Mouse (Mus musculus) hindbrain, embryonic 11.5 days (tissue): ENCODE results near the gene Itpkb. TPM values are rescaled to one million over a fixed set of nuclear protein-coding genes. Genes with fewer than 3 reads are reported as not detected.

ENCODE experiments used
- ATAC-seq: fragments of 200-750 bp; cut with Nextera tagmentation; 2 replicates; pipeline ENCODE4 v1.8.0; 2017; ENCODE audit warnings: mild to moderate bottlenecking, moderate TSS enrichment, moderate library complexity; ENCODE audit not compliant: low FRiP score
- DNase-seq: peaks from one replicate; pipeline ENCODE4 v3.0.0-alpha.2; 2015; ENCODE audit warnings: low spot score
- H3K27ac ChIP-seq: fragments of 300-500 bp; sonication (generic); 2 replicates; pipeline ENCODE4 v1.5.1; 2014; ENCODE audit warnings: mild to moderate bottlenecking, low read depth, low read length
- H3K27me3 ChIP-seq: fragments of 300-500 bp; sonication (generic); 2 replicates; pipeline ENCODE4 v1.6.1; 2014; ENCODE audit warnings: mild to moderate bottlenecking, low read length, moderate library complexity, mixed read lengths; ENCODE audit not compliant: control insufficient read depth, insufficient read depth
- H3K36me3 ChIP-seq: fragments of 300-500 bp; sonication (generic); 2 replicates; pipeline ENCODE4 v1.6.1; 2014; ENCODE audit warnings: mild to moderate bottlenecking, low read length, moderate library complexity, mixed read lengths; ENCODE audit not compliant: control insufficient read depth, insufficient read depth
- H3K4me1 ChIP-seq: fragments of 300-500 bp; sonication (generic); replicated peaks from 2 replicates; pipeline ENCODE4 v1.6.1; 2014; ENCODE audit warnings: low read length, mixed read lengths; ENCODE audit not compliant: control insufficient read depth, insufficient read depth
- H3K4me2 ChIP-seq: fragments of 300-500 bp; sonication (generic); replicated peaks from 2 replicates; pipeline ENCODE4 v1.6.1; 2014; ENCODE audit warnings: mild to moderate bottlenecking, low read depth, low read length
- H3K4me3 ChIP-seq: fragments of 300-500 bp; sonication (generic); 2 replicates; pipeline ENCODE4 v1.5.1; 2014; ENCODE audit warnings: low read depth, low read length
- H3K9ac ChIP-seq: fragments of 300-500 bp; sonication (generic); 2 replicates; pipeline ENCODE4 v1.6.1; 2014; ENCODE audit warnings: low read depth, low read length
- H3K9me3 ChIP-seq: fragments of 300-500 bp; sonication (generic); 2 replicates; pipeline ENCODE4 v1.6.1; 2016; ENCODE audit warnings: low read length; ENCODE audit not compliant: control insufficient read depth
- WGBS: fragments of 180-500 bp; shearing (Covaris S2); extraction: QIAGEN DNeasy Blood & Tissue Kit; methylation state at CpG from one replicate; pipeline ENCODE4 v1.1.7; 2014; 5-methylcytosine and 5-hydroxymethylcytosine counted together
- polyA plus RNA-seq: library from polyadenylated mRNA; unstranded; fragments of >200 nt; fragmentation: Nextera tagmentation; extraction: Ambion mirVana; gene quantifications from 2 replicates; pipeline ENCODE4 v1.2.1, GENCODE M21; 2014

The Itpkb gene
- 2.9 and 4.3 TPM in 2 replicates for polyA plus RNA-seq

GRCm38 (mm10) chr1:180330145-180330706, at the start of gene Itpkb:
TSS of gene Itpkb (plus strand) at chr1:180330485.
- 2% methylated on average over 19 of the region's 19 CpGs for WGBS
- ATAC-seq (peak; percentile 37; the same call in 1 of the 2 replicates), DNase-seq (peak; percentile 65)
- Histone ChIP-seq H3K27ac (0 out of 2 replicates have a peak within 1 kb of the TSS, but pooled peaks have one; percentile 17), H3K4me2 (peak within 1 kb of the TSS; percentile 90), H3K27me3 (peaks cover 14% of the 10 kb centered on the region), H3K4me1 (peaks cover 8% of the 10 kb centered on the region; the same call in 1 of the 2 replicates), H3K4me3 (peak within 1 kb of the TSS; percentile 46), H3K9ac (peak within 1 kb of the TSS; percentile 62), H3K9me3 (no peaks in the 10 kb centered on the region), H3K36me3 (no peaks in the 10 kb centered on the region)

- Histone ChIP-seq H3K27me3 (no peaks in the 10 kb centered on the region), H3K9ac (no peak overlapping the region), H3K4me1 (peaks cover 5% of the 10 kb centered on the region; the same call in 1 of the 2 replicates), H3K4me2 (no peak overlapping the region), H3K27ac (no peak overlapping the region), H3K9me3 (no peaks in the 10 kb centered on the region), H3K36me3 (no peaks in the 10 kb centered on the region), H3K4me3 (no peak overlapping the region)
- 61% methylated on average over 6 of the region's 6 CpGs for WGBS
- no peak for DNase-seq
- no peak for ATAC-seq
These were observed 47.7 kb upstream of the Itpkb start for GRCm38 (mm10) chr1:180282581-180282980.

- Histone ChIP-seq H3K27me3 (no peaks in the 10 kb centered on the region), H3K9ac (no peak overlapping the region), H3K27ac (no peak overlapping the region), H3K4me3 (no peak overlapping the region), H3K4me2 (no peak overlapping the region; the same call in 1 of the 2 replicates), H3K4me1 (peaks cover 5% of the 10 kb centered on the region; the same call in 1 of the 2 replicates), H3K36me3 (no peaks in the 10 kb centered on the region), H3K9me3 (no peaks in the 10 kb centered on the region)
- DNase-seq (peak; percentile 59), ATAC-seq (peak; percentile 61; the same call in 1 of the 2 replicates)
- WGBS: 19% methylated on average over 16 of the region's 16 CpGs
These were observed 46.2 kb upstream of the Itpkb start for GRCm38 (mm10) chr1:180283813-180284768.

- H3K9ac ChIP-seq: no peak overlapping the region
- ATAC-seq: no peak
- H3K4me3 ChIP-seq: no peak overlapping the region
- no peaks in the 10 kb centered on the region for H3K9me3 ChIP-seq
- H3K4me1 ChIP-seq: peaks cover 5% of the 10 kb centered on the region; the same call in 1 of the 2 replicates
- DNase-seq: no peak
- no peaks in the 10 kb centered on the region for H3K36me3 ChIP-seq
- no peaks in the 10 kb centered on the region for H3K27me3 ChIP-seq
- H3K27ac ChIP-seq: no peak overlapping the region
- 68% methylated on average over 15 of the region's 15 CpGs for WGBS
- H3K4me2 ChIP-seq: no peak overlapping the region
These were observed 44.0 kb upstream of the Itpkb start for GRCm38 (mm10) chr1:180286081-180286831.

- DNase-seq (no peak), ATAC-seq (no peak)
- WGBS: 81% methylated on average over 7 of the region's 7 CpGs
These were observed 42.1 kb upstream of the Itpkb start for GRCm38 (mm10) chr1:180288227-180288626.

GRCm38 (mm10) chr1:180288872-180289468, 41.3 kb upstream of the Itpkb start:
- DNase-seq: no peak
- 84% methylated on average over 7 of the region's 7 CpGs for WGBS
- no peaks in the 10 kb centered on the region for H3K27me3 ChIP-seq
- H3K9me3 ChIP-seq: no peaks in the 10 kb centered on the region
- H3K4me3 ChIP-seq: no peak overlapping the region
- no peaks in the 10 kb centered on the region for H3K36me3 ChIP-seq
- no peak overlapping the region for H3K9ac ChIP-seq
- H3K27ac ChIP-seq: no peak overlapping the region
- no peak for ATAC-seq
- H3K4me1 ChIP-seq: peaks cover 3% of the 10 kb centered on the region; the same call in 1 of the 2 replicates
- no peak overlapping the region for H3K4me2 ChIP-seq

More at GRCm38 (mm10) chr1:180288227-180288626, 42.1 kb upstream of the Itpkb start:
- no peaks in the 10 kb centered on the region for H3K27me3 ChIP-seq
- H3K4me1 ChIP-seq: peaks cover 5% of the 10 kb centered on the region; the same call in 1 of the 2 replicates
- no peaks in the 10 kb centered on the region for H3K36me3 ChIP-seq
- no peak overlapping the region for H3K27ac ChIP-seq
- H3K9me3 ChIP-seq: no peaks in the 10 kb centered on the region
- H3K4me3 ChIP-seq: no peak overlapping the region
- no peak overlapping the region for H3K4me2 ChIP-seq
- no peak overlapping the region for H3K9ac ChIP-seq

GRCm38 (mm10) chr1:180289788-180290187, 40.5 kb upstream of the Itpkb start:
- ATAC-seq: no peak
- Histone ChIP-seq H3K4me3 (no peak overlapping the region), H3K36me3 (no peaks in the 10 kb centered on the region), H3K4me1 (no peaks in the 10 kb centered on the region), H3K27me3 (no peaks in the 10 kb centered on the region), H3K9ac (no peak overlapping the region), H3K9me3 (no peaks in the 10 kb centered on the region), H3K4me2 (no peak overlapping the region), H3K27ac (no peak overlapping the region)
- WGBS: 84% methylated on average over 5 of the region's 5 CpGs
- no peak for DNase-seq

- no peak overlapping the region for H3K9ac ChIP-seq
- H3K27me3 ChIP-seq: no peaks in the 10 kb centered on the region
- no peak overlapping the region for H3K27ac ChIP-seq
- H3K4me2 ChIP-seq: no peak overlapping the region
- ATAC-seq (no peak), DNase-seq (no peak)
- no peaks in the 10 kb centered on the region for H3K9me3 ChIP-seq
- no peaks in the 10 kb centered on the region for H3K4me1 ChIP-seq
- 81% methylated on average over 4 of the region's 4 CpGs for WGBS
- H3K36me3 ChIP-seq: no peaks in the 10 kb centered on the region
- H3K4me3 ChIP-seq: no peak overlapping the region
These were observed 39.9 kb upstream of the Itpkb start for GRCm38 (mm10) chr1:180290358-180290757.
